Mouse (Mus musculus) lung, adult 2 months (tissue): ENCODE measurements around the gene Brd4.

Experiments used
- CTCF ChIP-seq: fragments of 200-500 bp; IDR thresholded peaks from 2 replicates; pipeline ENCODE4 v1.5.1; 2011; ENCODE audit warnings: mild to moderate bottlenecking, low read length, control low read depth; ENCODE audit not compliant: insufficient read depth
- POLR2A ChIP-seq: fragments of 200-500 bp; IDR thresholded peaks from 2 replicates; pipeline ENCODE4 v1.6.1; 2011; ENCODE audit warnings: low read depth, mild to moderate bottlenecking, control low read depth, low read length, borderline replicate concordance; ENCODE audit errors: extremely low read depth

GRCm38 (mm10) chr17:32162112-32162850, 122.2 kb downstream of the Brd4 start:
- peak; percentile 55 for TF ChIP-seq CTCF
- TF ChIP-seq POLR2A: no peak
